ENCODE assay signal across 8 mouse cellular contexts in genomic region chr7:128779305-128779704, GRCm38 (mm10). TPM values are rescaled to one million over a fixed set of nuclear protein-coding genes. Genes with fewer than 3 reads are reported as not detected.
DNase-seq lines count a peak whose midpoint lies in the region; ATAC-seq and TF ChIP-seq lines count a peak whose summit lies in the region.

No protein-coding gene starts in this region.

- H3K4me1 ChIP-seq in intestine, embryonic 16.5 days (ENCODE audit: control insufficient read depth, insufficient read depth, low read length), result no peaks in the 10 kb centered on the region
- H3K4me1 ChIP-seq in limb, embryonic 14.5 days (ENCODE audit: control insufficient read depth, insufficient read depth, low read length), result no peaks in the 10 kb centered on the region
- no peaks in the 10 kb centered on the region for H3K4me1 ChIP-seq in neural tube, embryonic 11.5 days (ENCODE audit: control insufficient read depth, insufficient read depth, low read length)

- no peak overlapping the region for H3K4me3 ChIP-seq in intestine, embryonic 16.5 days (ENCODE audit: low read length)
- H3K4me3 ChIP-seq in limb, embryonic 14.5 days (replicated peaks; ENCODE audit: low read length), result no peak overlapping the region
- H3K4me3 ChIP-seq in neural tube, embryonic 11.5 days (ENCODE audit: low read depth, low read length), result no peak overlapping the region

- peak; percentile 9 to 17 for DNase-seq in urinary bladder, postnatal 36 days (ENCODE audit: low spot score in 2 of 2)
- no peak for DNase-seq in urinary bladder, postnatal 10 days (ENCODE audit: low spot score)
- DNase-seq in brain, embryonic 14.5 days (ENCODE audit: low read depth), result peak; percentile 91
- peak; percentile 32 for DNase-seq in fibroblast of lung, adult 2 months (ENCODE audit: low read depth)
- DNase-seq in limb, embryonic 14.5 days (ENCODE audit: low spot score), result peak; percentile 86
- DNase-seq in neural tube, embryonic 11.5 days (ENCODE audit: low spot score), result peak; percentile 76
- DNase-seq in urinary bladder, adult 18-20 months (ENCODE audit: low spot score in 2 of 2), result no peak

- peak; percentile 88 for TF ChIP-seq CTCF in brain, embryonic 14.5 days (IDR thresholded peaks at IDR 0.05; ENCODE audit: borderline replicate concordance, extremely low read depth, insufficient read depth, insufficient read length)

- H3K27me3 ChIP-seq in intestine, embryonic 16.5 days (replicated peaks; ENCODE audit: control insufficient read depth, insufficient read depth, low read length), result no peaks in the 10 kb centered on the region
- H3K27me3 ChIP-seq in limb, embryonic 14.5 days (ENCODE audit: control insufficient read depth, insufficient read depth, low read length), result no peaks in the 10 kb centered on the region
- H3K27me3 ChIP-seq in neural tube, embryonic 11.5 days (ENCODE audit: control insufficient read depth, insufficient read depth, low read length), result no peaks in the 10 kb centered on the region

- H3K9me3 ChIP-seq in intestine, embryonic 16.5 days (ENCODE audit: control insufficient read depth, low read length), result no peaks in the 10 kb centered on the region
- H3K9me3 ChIP-seq in limb, embryonic 14.5 days (ENCODE audit: control insufficient read depth, low read length), result no peaks in the 10 kb centered on the region
- no peaks in the 10 kb centered on the region for H3K9me3 ChIP-seq in neural tube, embryonic 11.5 days (ENCODE audit: control insufficient read depth, low read length)

- ATAC-seq in intestine, embryonic 16.5 days, result 0 out of 2 replicates have a peak, but pooled peaks have one; percentile 31
- ATAC-seq in limb, embryonic 14.5 days (ENCODE audit: low FRiP score, low read depth), result no peak
- no peak for ATAC-seq in neural tube, embryonic 11.5 days (ENCODE audit: insufficient read depth, low FRiP score, low TSS enrichment)

- H3K9ac ChIP-seq in intestine, embryonic 16.5 days (ENCODE audit: low read depth, low read length), result no peak overlapping the region
- no peak overlapping the region for H3K9ac ChIP-seq in limb, embryonic 14.5 days (ENCODE audit: low read depth, low read length, severe bottlenecking)
- no peak overlapping the region for H3K9ac ChIP-seq in neural tube, embryonic 11.5 days (ENCODE audit: low read length)

- peaks cover 28% of the 10 kb centered on the region for H3K36me3 ChIP-seq in intestine, embryonic 16.5 days (ENCODE audit: control insufficient read depth, insufficient read depth, low read length)
- peaks cover 91% of the 10 kb centered on the region for H3K36me3 ChIP-seq in limb, embryonic 14.5 days (ENCODE audit: control insufficient read depth, insufficient read depth, low read length)
- H3K36me3 ChIP-seq in neural tube, embryonic 11.5 days (ENCODE audit: control insufficient read depth, insufficient read depth, low read length), result no peaks in the 10 kb centered on the region; the same call in none of the 2 replicates

- H3K4me2 ChIP-seq in intestine, embryonic 16.5 days (ENCODE audit: low read depth, low read length), result no peak overlapping the region
- no peak overlapping the region for H3K4me2 ChIP-seq in limb, embryonic 14.5 days (replicated peaks; ENCODE audit: low read depth, low read length, severe bottlenecking)
- no peak overlapping the region for H3K4me2 ChIP-seq in neural tube, embryonic 11.5 days (ENCODE audit: low read depth)

- no peak for TF ChIP-seq POLR2A in brain, embryonic 14.5 days (IDR thresholded peaks at IDR 0.05; ENCODE audit: borderline replicate concordance, extremely low read depth, insufficient read depth, insufficient read length, poor library complexity, severe bottlenecking)
- no peak for TF ChIP-seq POLR2A in limb, embryonic 14.5 days (IDR thresholded peaks at IDR 0.05; ENCODE audit: borderline replicate concordance, extremely low read depth, insufficient read depth, insufficient read length)

- no peak overlapping the region for H3K27ac ChIP-seq in intestine, embryonic 16.5 days (ENCODE audit: low read length)
- H3K27ac ChIP-seq in limb, embryonic 14.5 days (replicated peaks; ENCODE audit: low read depth, low read length), result no peak overlapping the region
- H3K27ac ChIP-seq in neural tube, embryonic 11.5 days (ENCODE audit: low read depth, low read length), result no peak overlapping the region

- WGBS in intestine, embryonic 16.5 days, result 50% methylated on average over 6 of the region's 6 CpGs
- 52% methylated on average over 6 of the region's 6 CpGs for WGBS in limb, embryonic 14.5 days
- WGBS in neural tube, embryonic 11.5 days, result 53% methylated on average over 6 of the region's 6 CpGs

RNA-seq across cellular contexts. Expression of gene Sec23ip, which starts 34.6 kb away (rescaled TPM):
- polyA plus RNA-seq in brain, embryonic 14.5 days (2012; rRNA removed), result 22.9 and 35.9 TPM in 2 replicates
- polyA plus RNA-seq in intestine, embryonic 16.5 days (2015; fragmentation: Nextera tagmentation; extraction: Ambion mirVana), result 28.9 and 29.7 TPM in 2 replicates
- 31.7 and 33.6 TPM in 2 replicates for polyA plus RNA-seq in limb, embryonic 14.5 days (2012; rRNA removed)
- polyA plus RNA-seq in limb, embryonic 14.5 days (2014; fragmentation: Nextera tagmentation; extraction: Ambion mirVana), result 37.0 and 37.8 TPM in 2 replicates
- 45.5 and 47.8 TPM in 2 replicates for polyA plus RNA-seq in neural tube, embryonic 11.5 days (2014; fragmentation: Nextera tagmentation; extraction: Ambion mirVana)

RNA-seq across cellular contexts. Expression of gene Mcmbp, which starts 39.0 kb away (rescaled TPM):
- polyA plus RNA-seq in brain, embryonic 14.5 days (2012; rRNA removed), result 39.0 and 45.2 TPM in 2 replicates
- 35.3 and 40.2 TPM in 2 replicates for polyA plus RNA-seq in intestine, embryonic 16.5 days (2015; fragmentation: Nextera tagmentation; extraction: Ambion mirVana)
- 45.2 and 51.1 TPM in 2 replicates for polyA plus RNA-seq in limb, embryonic 14.5 days (2012; rRNA removed)
- polyA plus RNA-seq in limb, embryonic 14.5 days (2014; fragmentation: Nextera tagmentation; extraction: Ambion mirVana), result 62.4 and 70.5 TPM in 2 replicates
- polyA plus RNA-seq in neural tube, embryonic 11.5 days (2014; fragmentation: Nextera tagmentation; extraction: Ambion mirVana), result 70.9 and 73.0 TPM in 2 replicates

Comparison
In these comparisons a context has a peak if more than half of its experiments do, and no peak if none do; other contexts are left out.
1. DNase-seq: peak in urinary bladder, postnatal 36 days (2 of 2), brain, embryonic 14.5 days (single experiment), fibroblast of lung, adult 2 months (single experiment), limb, embryonic 14.5 days (single experiment) and neural tube, embryonic 11.5 days (single experiment); none in urinary bladder, postnatal 10 days (single experiment) and urinary bladder, adult 18-20 months (0 of 2).